Mouse (Mus musculus) forebrain, embryonic 11.5 days (tissue): Measurements from ENCODE around the gene Txn2. TPM values are rescaled to one million over a fixed set of nuclear protein-coding genes. Genes with fewer than 3 reads are reported as not detected.

Source experiments
- ATAC-seq: fragments of 200-750 bp; cut with Nextera tagmentation; replicated peaks from 2 replicates; pipeline ENCODE4 v1.8.0; 2017; ENCODE audit warnings: moderate TSS enrichment; ENCODE audit not compliant: low FRiP score
- DNase-seq: peaks from one replicate; pipeline ENCODE4 v3.0.0-alpha.2; 2017; ENCODE audit warnings: low spot score
- H3K27ac ChIP-seq: fragments of 300-500 bp; sonication (generic); 2 replicates; pipeline ENCODE4 v1.5.1; 2014; ENCODE audit warnings: low read depth, low read length
- H3K27me3 ChIP-seq: fragments of 300-500 bp; sonication (generic); 2 replicates; pipeline ENCODE4 v1.6.1; 2014; ENCODE audit warnings: mild to moderate bottlenecking, low read length, mixed read lengths; ENCODE audit not compliant: control insufficient read depth, insufficient read depth
- H3K36me3 ChIP-seq: fragments of 300-500 bp; sonication (generic); 2 replicates; pipeline ENCODE4 v1.6.1; 2014; ENCODE audit warnings: mild to moderate bottlenecking, low read length, moderate library complexity, mixed read lengths; ENCODE audit not compliant: control insufficient read depth, insufficient read depth
- H3K4me1 ChIP-seq: fragments of 300-500 bp; sonication (generic); replicated peaks from 2 replicates; pipeline ENCODE4 v1.6.1; 2014; ENCODE audit warnings: low read length, mixed read lengths; ENCODE audit not compliant: control insufficient read depth, insufficient read depth
- H3K4me2 ChIP-seq: fragments of 300-500 bp; sonication (generic); 2 replicates; pipeline ENCODE4 v1.6.1; 2014; ENCODE audit warnings: low read depth, mild to moderate bottlenecking, low read length, moderate library complexity, mixed read lengths; ENCODE audit not compliant: severe bottlenecking
- H3K4me3 ChIP-seq: fragments of 300-500 bp; sonication (generic); 2 replicates; pipeline ENCODE4 v1.5.1; 2014; ENCODE audit warnings: low read depth, low read length
- H3K9ac ChIP-seq: fragments of 300-500 bp; sonication (generic); 2 replicates; pipeline ENCODE4 v1.6.1; 2014; ENCODE audit warnings: low read length
- H3K9me3 ChIP-seq: fragments of 300-500 bp; sonication (generic); 2 replicates; pipeline ENCODE4 v1.6.1; 2016; ENCODE audit warnings: low read length, mixed read lengths; ENCODE audit not compliant: control insufficient read depth
- WGBS: fragments of 180-500 bp; shearing (Covaris S2); extraction: QIAGEN DNeasy Blood & Tissue Kit; methylation state at CpG from one replicate; pipeline ENCODE4 v1.1.7; 2014; 5-methylcytosine and 5-hydroxymethylcytosine counted together
- polyA plus RNA-seq: library from polyadenylated mRNA; unstranded; fragments of >200 nt; fragmentation: Nextera tagmentation; extraction: Ambion mirVana; gene quantifications from 2 replicates; pipeline ENCODE4 v1.2.1, GENCODE M21; 2014

Txn2 gene
- polyA plus RNA-seq, 1 experiment from 2014 or later: 232 TPM

- Histone ChIP-seq H3K4me2 (no peak overlapping the region), H3K4me1 (no peaks in the 10 kb centered on the region; the same call in 1 of the 2 replicates), H3K27ac (no peak overlapping the region), H3K4me3 (no peak overlapping the region), H3K9me3 (no peaks in the 10 kb centered on the region), H3K36me3 (no peaks in the 10 kb centered on the region), H3K9ac (no peak overlapping the region), H3K27me3 (no peaks in the 10 kb centered on the region)
- WGBS: 62% methylated on average over 4 of the region's 4 CpGs
- DNase-seq: no peak
- ATAC-seq: no peak
Observed at GRCm38 (mm10) chr15:77883697-77884010, 45.2 kb downstream of the Txn2 start.

- Histone ChIP-seq H3K36me3 (no peaks in the 10 kb centered on the region), H3K9ac (no peak overlapping the region), H3K27me3 (no peaks in the 10 kb centered on the region), H3K4me2 (no peak overlapping the region), H3K9me3 (no peaks in the 10 kb centered on the region), H3K4me3 (no peak overlapping the region), H3K27ac (no peak overlapping the region), H3K4me1 (no peaks in the 10 kb centered on the region; the same call in 1 of the 2 replicates)
- ATAC-seq (no peak), DNase-seq (peak; percentile 56)
- WGBS: 14% methylated on average over 16 of the region's 17 CpGs
Observed at GRCm38 (mm10) chr15:77882797-77883696, 45.8 kb downstream of the Txn2 start.

DNA sequence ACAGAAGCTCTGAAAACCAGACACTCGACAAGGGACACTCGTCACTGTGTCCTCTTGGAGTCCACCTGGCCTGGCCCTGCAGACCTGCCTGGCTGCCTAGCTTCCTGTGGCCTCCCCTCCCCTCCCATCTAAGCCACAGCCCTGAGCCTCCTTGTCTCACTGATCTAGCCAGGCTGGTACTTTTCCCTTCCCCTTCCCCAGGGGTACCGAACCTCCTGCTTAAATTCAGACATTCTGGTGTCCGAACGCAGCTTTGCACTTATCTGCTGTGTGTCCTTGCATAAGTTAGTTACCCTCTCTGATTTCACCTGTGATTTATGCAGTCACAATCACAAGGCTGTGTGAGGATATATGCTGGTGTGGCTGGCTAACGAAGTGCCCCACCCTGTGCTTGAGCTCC, 46.5 kb downstream of the Txn2 start:
- no peak for ATAC-seq
- H3K27ac ChIP-seq: no peak overlapping the region
- no peak overlapping the region for H3K4me3 ChIP-seq

DNA sequence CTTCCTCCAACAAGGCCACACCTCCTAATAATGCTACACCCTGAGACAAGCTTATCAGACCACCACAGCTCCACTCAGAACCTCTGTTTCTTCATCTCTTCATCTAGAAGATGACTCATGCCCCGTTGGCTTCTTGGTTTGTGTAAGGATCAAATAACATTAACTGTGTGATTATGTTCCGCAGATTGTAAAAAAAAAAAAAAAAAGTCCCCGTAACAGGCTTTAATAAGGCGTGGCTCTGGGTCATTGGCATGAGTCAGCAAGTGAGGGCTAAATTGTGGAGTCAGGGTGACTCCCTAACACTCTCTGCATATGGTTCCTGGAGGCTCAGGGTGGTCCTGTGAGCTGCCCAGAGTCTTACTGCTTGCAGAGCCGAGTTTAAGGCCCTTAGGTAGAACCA, 47.1 kb downstream of the Txn2 start:
- H3K36me3 ChIP-seq: no peaks in the 10 kb centered on the region
- no peak overlapping the region for H3K9ac ChIP-seq
- H3K27ac ChIP-seq: no peak overlapping the region
- no peak overlapping the region for H3K4me2 ChIP-seq
- DNase-seq (no peak), ATAC-seq (no peak)
- H3K4me1 ChIP-seq: no peaks in the 10 kb centered on the region; the same call in 1 of the 2 replicates
- 68% methylated on average over 5 of the region's 5 CpGs for WGBS
- H3K4me3 ChIP-seq: no peak overlapping the region
- no peaks in the 10 kb centered on the region for H3K27me3 ChIP-seq
- H3K9me3 ChIP-seq: no peaks in the 10 kb centered on the region

More for the DNA sequence above, 46.5 kb downstream of the Txn2 start:
- H3K4me2 ChIP-seq: no peak overlapping the region
- 66% methylated on average over 6 of the region's 6 CpGs for WGBS
- H3K4me1 ChIP-seq: no peaks in the 10 kb centered on the region; the same call in 1 of the 2 replicates
- no peaks in the 10 kb centered on the region for H3K27me3 ChIP-seq
- no peak for DNase-seq
- no peaks in the 10 kb centered on the region for H3K9me3 ChIP-seq
- H3K36me3 ChIP-seq: no peaks in the 10 kb centered on the region
- no peak overlapping the region for H3K9ac ChIP-seq

DNA sequence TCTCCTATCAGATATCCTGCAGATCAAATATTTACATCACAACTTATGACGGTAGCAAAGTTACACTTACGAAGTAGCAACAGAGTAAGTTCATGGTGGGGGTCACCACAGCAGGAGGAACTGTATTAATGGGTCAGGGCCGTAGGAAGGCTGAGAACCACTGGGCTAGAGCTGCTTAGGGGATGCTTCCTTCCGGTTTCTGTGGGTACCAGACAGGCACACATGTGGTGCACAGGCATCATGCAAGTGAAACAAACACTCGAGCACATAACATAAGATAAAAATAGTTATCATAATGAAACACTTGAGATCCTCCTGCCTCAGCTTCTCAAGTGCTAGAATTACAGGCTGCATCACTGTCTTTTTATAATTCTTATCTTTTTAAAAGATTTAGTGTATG, 48.1 kb downstream of the Txn2 start:
- Histone ChIP-seq H3K36me3 (no peaks in the 10 kb centered on the region), H3K9me3 (no peaks in the 10 kb centered on the region), H3K27ac (no peak overlapping the region), H3K9ac (no peak overlapping the region), H3K4me2 (no peak overlapping the region), H3K27me3 (no peaks in the 10 kb centered on the region), H3K4me1 (no peaks in the 10 kb centered on the region; the same call in 1 of the 2 replicates), H3K4me3 (no peak overlapping the region)
- ATAC-seq (no peak), DNase-seq (no peak)
- WGBS: 88% methylated on average over 5 of the region's 5 CpGs

- H3K9ac ChIP-seq: no peak overlapping the region
- no peak overlapping the region for H3K4me3 ChIP-seq
- DNase-seq (no peak), ATAC-seq (no peak)
- H3K27ac ChIP-seq: no peak overlapping the region
- no peaks in the 10 kb centered on the region for H3K27me3 ChIP-seq
- no peaks in the 10 kb centered on the region; the same call in 1 of the 2 replicates for H3K4me1 ChIP-seq
- H3K9me3 ChIP-seq: no peaks in the 10 kb centered on the region
- H3K36me3 ChIP-seq: no peaks in the 10 kb centered on the region
- H3K4me2 ChIP-seq: no peak overlapping the region
- WGBS: 94% methylated on average over 3 of the region's 3 CpGs
Observed at GRCm38 (mm10) chr15:77879756-77880155, 49.0 kb downstream of the Txn2 start.

DNA sequence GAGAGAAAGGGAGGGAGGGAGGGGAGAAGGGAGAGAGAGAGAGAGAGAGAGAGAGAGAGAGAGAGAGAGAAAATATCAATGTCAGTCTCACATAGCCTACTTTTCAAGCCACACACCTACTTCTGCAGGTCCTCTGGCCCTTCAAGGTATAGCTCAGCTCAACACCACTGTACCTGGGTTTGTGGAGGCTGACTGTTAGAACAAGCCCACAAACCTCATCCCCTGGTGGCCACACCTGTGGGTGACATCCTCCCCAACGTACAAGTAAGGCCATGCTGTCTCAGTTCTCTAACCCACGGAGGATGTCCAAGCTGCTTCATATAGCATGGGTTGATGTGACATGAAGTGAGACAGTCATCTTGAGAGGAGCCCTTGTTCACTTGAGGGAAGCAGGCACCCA, 51.6 kb downstream of the Txn2 start:
- Histone ChIP-seq H3K4me1 (no peaks in the 10 kb centered on the region), H3K4me3 (no peak overlapping the region), H3K9ac (no peak overlapping the region), H3K4me2 (no peak overlapping the region), H3K9me3 (no peaks in the 10 kb centered on the region), H3K27ac (no peak overlapping the region), H3K27me3 (no peaks in the 10 kb centered on the region), H3K36me3 (no peaks in the 10 kb centered on the region)
- no peak for DNase-seq
- ATAC-seq: no peak
- 68% methylated on average over 2 of the region's 2 CpGs for WGBS

DNA sequence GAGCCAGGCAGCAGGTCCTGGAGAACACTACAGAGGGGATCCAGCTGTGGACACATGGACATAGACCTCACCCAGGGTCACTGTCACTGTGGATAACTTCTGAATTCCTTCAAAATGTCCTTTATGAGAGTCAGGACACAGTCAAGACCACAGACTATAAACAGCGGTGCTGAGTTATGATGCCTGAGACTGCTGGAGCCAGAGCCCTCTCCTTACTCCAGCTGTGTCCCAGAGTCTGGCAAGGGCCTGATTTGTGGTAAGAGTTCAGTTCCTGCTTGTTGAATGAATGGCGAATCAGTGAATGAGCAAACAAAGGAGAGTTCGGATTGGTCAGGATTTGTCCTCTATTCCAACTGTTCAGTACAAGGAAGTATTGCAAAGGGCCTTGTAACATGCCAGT, 52.1 kb downstream of the Txn2 start:
- Histone ChIP-seq H3K4me3 (no peak overlapping the region), H3K36me3 (no peaks in the 10 kb centered on the region), H3K27ac (no peak overlapping the region), H3K9ac (no peak overlapping the region), H3K4me1 (no peaks in the 10 kb centered on the region), H3K27me3 (no peaks in the 10 kb centered on the region), H3K9me3 (no peaks in the 10 kb centered on the region), H3K4me2 (no peak overlapping the region)
- no peak for ATAC-seq
- no peak for DNase-seq
- 86% methylated on average over 3 of the region's 3 CpGs for WGBS

DNA sequence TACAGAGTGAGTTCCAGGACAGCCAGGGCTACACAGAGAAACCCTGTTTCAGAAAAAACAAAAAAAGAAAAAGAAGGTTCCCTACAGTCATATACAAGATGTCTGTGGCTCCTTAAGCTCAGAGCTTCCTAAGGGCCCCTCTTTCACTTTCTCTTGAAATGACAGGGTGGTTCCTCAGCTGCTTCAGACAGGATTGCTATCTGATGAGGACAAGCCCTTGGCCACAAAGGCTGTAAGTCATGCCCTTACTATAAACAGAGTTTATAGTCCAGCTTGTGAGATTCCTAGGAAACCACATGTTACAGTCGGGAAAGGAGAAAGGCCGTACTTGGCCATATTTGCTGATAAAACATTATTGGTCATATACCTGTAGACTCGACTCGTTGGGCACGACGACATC, 52.9 kb downstream of the Txn2 start:
- H3K9me3 ChIP-seq: no peaks in the 10 kb centered on the region
- no peak overlapping the region for H3K27ac ChIP-seq
- WGBS: 91% methylated on average over 6 of the region's 6 CpGs
- H3K9ac ChIP-seq: no peak overlapping the region
- ATAC-seq (no peak), DNase-seq (no peak)
- no peaks in the 10 kb centered on the region for H3K4me1 ChIP-seq
- no peak overlapping the region for H3K4me3 ChIP-seq
- H3K27me3 ChIP-seq: no peaks in the 10 kb centered on the region
- no peaks in the 10 kb centered on the region for H3K36me3 ChIP-seq
- no peak overlapping the region for H3K4me2 ChIP-seq
